Mouse (Mus musculus) CH12.LX (cell line): Measurements from ENCODE around the gene Cox8a.

Source experiments
- EP300 ChIP-seq: IDR thresholded peaks from 2 replicates; pipeline ENCODE4 v1.6.1; 2011; ENCODE audit warnings: low read length, improper control_type of control experiment
- MAZ ChIP-seq: IDR thresholded peaks from 2 replicates; pipeline ENCODE4 v1.6.1; 2012; ENCODE audit warnings: low read depth, mild to moderate bottlenecking, inconsistent platforms, low read length, improper control_type of control experiment, moderate library complexity

DNA sequence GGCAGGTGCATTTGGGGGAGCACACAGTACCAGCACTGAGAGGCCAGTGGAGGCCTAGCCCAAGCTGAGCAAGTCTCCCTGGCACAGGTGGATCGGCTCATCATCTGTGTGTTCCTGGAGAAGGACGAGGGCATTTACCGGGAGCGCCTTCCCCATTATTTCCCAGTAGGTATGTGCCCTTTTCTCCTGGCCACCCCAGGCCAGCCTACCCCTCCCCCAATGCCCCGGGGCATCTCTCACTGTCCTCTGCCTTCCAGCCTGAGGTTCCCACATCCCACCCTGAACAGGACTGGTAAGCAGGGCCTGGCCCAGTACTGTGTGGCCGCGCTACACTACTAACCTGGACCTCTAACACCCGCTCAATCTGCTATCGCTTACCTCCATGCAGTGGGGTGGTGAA, 20.0 kb downstream of the Cox8a start:
- no peak for TF ChIP-seq EP300
- TF ChIP-seq MAZ = no peak
